Mouse (Mus musculus) urinary bladder, postnatal 0 days (tissue): Measurements from ENCODE around the gene D3Ertd751e. TPM values are rescaled to one million over a fixed set of nuclear protein-coding genes. Genes with fewer than 3 reads are reported as not detected.

Source experiments
- polyA plus RNA-seq: library from polyadenylated mRNA; unstranded; fragments of >200 nt; fragmentation: Nextera tagmentation; extraction: Ambion mirVana; gene quantifications from 2 replicates; pipeline ENCODE4 v1.2.1, GENCODE M21; 2015

D3Ertd751e gene
- polyA plus RNA-seq, result 5.2 and 5.5 TPM in 2 replicates

DNA sequence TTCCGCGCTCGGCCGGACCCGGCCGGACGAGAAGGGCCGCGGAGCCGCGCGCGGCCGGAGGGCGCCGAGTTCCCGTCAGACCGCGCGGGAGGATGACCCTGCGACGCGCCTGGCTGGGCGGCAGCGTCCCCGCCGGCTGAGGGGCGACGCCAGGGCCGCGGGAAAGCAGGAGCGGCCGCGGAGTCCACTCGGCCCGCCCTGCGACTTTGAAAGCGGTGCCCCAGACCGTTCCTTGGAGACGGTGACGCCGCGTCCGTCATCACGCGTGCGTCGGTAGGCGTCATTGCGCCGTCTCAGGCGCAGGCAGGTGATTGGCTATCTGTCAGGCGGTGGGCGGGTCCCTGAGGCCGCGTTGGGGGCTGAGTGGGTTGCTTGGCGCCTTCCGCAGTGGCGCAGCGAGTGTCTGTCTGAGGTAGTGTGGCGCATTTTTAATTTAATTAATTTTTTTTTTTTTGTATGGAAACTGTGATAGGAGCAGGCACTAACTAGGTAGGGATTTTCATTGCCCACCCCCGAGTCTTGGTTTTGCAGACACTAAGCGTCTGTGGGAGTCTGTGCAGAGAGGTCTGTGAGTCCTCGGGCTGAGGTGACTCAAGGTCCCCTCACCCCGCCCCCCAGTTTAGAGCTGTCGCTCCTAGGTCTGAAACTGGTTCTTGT lies at the start of gene D3Ertd751e, which contains the start of gene Sclt1:
D3Ertd751e (plus strand) TSS at position 334 of the 657 bp plus-strand sequence.
Sclt1 (minus strand) TSS at position 237 of the 657 bp plus-strand sequence.

Other genes with a start within 250 kb of the D3Ertd751e start
- gene Jade1, start 186.9 kb upstream of the D3Ertd751e start, polyA plus RNA-seq, result 9.7 and 12.4 TPM in 2 replicates
- gene Sclt1, start 97 bp upstream of the D3Ertd751e start, polyA plus RNA-seq, result 5.9 and 6.9 TPM in 2 replicates